Mouse (Mus musculus) cerebellum, postnatal 14 days (tissue): ENCODE results near the gene Grm8.

Experiments
- DNase-seq, 2 experiments: peaks; one replicate each; pipeline ENCODE4 v3.0.0; 2021; ENCODE audit warnings: mixed read lengths in 2 of 2

Grm8 gene

DNA sequence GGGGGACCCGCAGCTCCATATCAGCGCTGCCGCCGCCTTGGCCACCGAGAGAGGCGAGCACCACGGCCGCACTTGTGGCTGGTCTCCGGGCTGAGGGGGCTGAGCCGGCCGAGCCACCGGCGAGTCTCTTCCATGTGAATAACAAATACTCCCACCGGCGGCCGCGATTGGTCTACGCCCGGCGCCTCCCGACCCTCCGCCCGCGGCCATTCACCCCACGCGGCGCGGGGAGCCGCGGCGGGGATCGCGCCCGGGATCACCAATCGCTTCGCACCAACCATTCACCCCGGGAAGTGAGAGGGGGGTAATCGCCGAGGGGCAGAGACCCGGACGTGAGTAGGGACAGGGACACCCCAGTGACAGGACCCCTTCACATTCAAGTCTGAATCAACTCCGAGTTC, at the start of gene Grm8:
Gene Grm8 (minus strand): TSS at position 178 of the 401 bp plus-strand sequence.
- DNase-seq: peak; percentile 42 to 44

DNA sequence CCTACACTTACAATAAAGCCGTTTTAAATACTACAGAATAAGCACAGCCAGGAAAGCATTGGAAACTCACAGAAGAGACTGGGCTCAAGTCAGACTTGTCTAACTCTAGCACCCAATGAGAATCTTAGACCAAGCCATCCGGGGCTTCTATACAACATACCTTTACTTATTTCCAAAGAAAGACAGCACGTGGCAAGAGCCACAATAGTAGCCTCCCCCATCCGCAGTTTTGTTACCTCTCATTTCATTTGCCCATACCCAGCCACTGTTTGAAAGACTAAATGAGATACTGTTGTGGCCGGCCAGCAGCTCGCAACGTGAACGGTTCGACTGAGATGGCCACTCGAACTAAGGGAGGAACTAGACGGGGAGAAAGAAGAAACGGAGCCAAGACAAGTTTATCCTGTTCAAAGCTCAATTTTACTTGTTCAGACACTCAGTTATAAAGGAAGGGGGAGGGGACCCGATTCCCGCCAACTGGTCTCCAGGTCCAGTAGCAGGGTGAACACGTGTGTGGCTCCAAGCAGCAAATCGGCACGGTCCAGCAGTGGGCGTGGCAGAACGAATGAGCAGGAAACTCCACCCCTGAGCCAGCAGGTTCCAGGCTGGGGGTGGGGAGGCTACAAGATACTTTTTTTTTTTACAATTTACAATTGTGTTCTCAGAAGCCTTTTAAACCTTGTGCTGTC, 35.0 kb upstream of the Grm8 start:
- no peak for DNase-seq

DNA sequence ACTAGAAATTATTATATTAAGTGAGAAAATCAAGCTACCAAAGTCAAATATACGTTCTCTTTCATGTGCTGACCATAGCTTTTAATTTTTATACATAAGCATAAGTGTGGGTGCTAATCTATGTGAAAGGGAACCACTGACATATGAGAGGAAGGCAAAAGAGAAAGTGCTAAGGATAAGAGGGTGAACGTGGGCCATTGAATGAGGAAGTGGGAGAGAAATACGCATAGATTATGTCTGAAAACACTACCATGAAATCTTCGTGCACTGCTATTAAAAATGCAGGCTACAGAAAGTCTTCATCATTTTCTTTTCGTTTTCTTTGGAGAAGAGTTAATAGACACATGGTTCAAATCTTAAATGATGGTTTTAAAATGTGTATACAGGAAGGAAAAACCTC, 25.4 kb upstream of the Grm8 start:
- no peak for DNase-seq

DNA sequence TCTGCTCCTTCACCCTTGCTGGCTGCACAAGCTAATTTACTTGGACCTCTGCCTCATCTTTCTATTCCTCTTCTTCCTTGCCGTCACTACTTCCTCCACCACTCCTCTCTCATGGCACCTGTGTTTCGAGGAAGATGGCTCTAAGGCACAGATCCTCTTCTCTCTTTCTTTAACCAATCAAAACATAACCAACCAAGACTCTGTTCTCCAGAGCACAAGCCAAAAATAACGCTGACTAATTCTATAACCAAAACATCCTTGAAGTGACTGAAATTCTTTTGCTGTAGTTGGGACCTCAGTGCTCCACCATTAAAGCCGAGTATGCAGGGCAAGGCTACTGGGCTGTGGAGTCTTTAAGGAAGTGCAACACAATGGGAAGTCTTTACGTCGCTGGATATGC, 11.5 kb upstream of the Grm8 start:
- DNase-seq: no peak

DNA sequence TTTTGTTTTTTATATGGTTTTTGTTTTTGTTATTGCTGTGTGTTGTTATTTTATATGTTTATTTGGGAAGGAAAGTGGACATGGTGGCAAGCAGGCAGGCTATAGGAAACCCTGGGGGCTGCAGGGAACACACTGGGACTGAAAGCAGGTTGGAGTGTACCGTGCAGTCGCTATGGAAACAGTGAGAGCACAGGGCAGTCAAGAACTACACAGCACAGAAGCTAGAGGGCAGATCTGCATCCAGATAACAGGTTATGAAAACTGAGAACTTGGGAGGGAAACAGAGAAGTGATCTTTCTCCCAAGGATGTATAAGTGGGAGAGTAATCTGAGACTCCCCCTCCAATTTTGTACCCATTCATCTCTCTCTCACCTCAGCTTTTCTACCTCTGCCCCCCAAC, 7.4 kb upstream of the Grm8 start:
- DNase-seq: peak in 1 of 2 experiments; percentile 8

DNA sequence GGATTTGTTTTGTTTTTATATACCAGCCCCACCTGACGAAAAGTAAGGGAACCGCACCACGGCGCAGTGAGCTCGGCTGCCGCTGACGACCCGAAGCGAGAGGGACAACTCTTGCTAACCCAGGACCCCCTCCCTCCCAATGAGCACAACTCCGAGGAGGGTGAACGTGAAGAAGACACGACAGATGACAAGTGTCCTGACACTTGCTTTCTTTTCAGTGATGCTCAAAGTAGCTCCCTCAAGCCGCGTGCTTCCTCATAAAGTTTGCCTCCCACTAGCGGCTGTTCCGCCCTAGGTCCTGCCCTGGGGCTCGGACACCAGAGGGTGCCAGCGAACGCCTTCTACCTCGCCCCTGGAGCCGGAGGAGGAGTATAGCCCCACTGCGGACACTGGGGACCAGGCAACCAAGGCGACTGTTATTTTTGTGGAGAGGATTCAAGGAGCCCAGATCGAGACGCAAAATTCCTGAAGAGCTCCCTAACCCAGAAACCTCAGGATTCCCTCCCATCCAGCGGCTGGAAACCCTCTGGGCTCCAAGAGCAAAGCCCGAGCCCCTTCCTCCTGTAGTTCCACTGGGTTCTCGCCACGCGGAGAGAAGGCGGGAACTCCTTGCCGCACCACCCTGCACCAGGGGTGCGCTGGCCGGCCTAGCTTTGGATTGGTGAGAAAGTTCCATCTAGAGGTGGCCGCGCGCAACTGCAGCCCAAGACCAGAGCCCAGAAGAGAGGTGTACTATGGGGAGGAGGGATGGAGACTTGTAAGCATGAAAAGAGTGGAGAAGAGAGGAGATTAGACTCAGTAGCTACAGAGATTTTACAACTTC, 644 bp upstream of the Grm8 start:
- DNase-seq: peak; percentile 90 to 91

DNA sequence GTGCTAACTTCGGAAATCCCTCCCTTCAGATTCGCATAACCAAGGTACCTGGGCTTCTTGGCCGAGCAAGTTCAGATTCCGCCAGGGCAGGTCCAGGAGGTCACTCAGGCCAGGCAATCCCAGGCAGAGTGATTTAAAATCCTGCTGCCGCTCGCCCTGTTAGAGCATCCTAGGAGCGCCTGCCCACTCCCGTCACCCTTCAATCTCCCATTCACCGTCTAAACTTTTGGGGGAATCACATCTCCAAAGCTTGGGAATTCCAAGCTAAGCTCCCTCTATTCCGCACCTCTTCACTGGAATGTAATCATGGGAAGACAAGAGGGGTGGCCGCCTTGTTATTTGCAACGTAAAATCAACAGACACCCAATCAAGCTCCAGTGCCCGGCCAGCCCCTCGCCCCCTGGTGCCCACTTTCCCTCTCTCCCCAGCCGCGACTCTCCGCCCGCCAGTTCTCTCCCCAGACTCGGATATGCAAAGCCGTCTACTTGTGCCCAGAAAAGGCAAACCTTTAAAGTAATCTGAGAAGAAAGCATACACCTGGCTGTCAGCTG, 652 bp downstream of the Grm8 start:
- DNase-seq: peak; percentile 18 to 30

DNA sequence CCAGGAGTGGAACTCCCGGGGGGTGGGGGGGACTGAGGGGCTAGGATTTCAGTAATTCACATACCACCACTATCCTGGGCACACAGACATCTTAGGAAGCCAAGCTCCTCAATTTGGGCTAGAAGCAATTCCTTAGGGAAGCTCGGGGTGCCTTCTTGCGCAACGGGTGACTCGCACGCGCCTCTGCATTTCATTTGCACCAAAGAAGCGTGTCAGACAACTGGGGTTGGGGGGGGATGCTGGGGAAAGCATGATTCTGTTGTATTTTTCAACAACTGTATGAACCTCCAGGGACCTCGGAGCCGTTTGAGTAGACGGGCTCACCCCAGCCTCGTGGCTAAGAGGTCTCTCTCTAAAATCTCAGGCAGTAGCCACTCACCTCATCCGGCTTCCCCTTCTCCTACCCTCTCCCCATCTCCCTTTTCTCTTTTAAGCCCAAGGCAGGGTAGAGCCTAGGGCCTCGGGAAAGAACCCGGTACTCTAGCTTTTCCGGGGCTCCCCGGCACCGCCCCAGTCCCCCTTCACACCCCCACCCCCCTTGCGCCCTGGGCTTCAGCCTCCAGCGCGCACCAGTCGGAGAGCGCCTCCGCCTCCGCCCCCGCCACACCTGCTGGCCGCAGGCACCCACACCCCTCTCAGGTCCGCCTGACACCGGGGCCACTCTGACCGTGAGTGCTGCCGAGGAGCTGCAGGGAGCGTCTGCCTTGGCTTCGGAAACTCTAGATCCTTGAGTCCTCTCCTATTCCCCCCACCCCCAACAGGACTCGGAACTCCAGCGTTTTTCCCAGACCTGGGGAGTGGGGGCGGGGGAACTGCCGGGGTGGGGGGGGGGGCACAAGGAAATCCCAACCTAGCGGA, 1.5 kb downstream of the Grm8 start:
- peak in 1 of 2 experiments; percentile 15 for DNase-seq

DNA sequence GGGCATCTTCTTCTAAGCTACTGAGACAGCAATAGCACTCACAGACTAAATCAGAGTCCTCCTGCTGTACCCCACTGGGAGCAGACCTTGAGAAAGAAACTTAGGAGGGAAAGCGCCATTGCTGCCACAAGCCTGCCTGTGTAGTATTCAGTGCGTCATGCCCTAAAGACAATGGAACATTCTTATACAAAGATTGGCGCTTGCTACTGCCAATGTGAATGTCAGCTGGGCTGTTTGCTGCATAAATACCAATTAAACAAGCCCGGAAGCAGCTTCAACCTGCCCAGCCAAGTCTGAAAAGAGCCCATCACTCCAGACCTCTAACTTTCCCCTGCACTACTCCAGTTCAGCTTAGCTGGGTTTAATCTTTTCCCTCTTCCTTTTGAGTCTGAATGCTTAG, 2.9 kb downstream of the Grm8 start:
- DNase-seq: no peak

DNA sequence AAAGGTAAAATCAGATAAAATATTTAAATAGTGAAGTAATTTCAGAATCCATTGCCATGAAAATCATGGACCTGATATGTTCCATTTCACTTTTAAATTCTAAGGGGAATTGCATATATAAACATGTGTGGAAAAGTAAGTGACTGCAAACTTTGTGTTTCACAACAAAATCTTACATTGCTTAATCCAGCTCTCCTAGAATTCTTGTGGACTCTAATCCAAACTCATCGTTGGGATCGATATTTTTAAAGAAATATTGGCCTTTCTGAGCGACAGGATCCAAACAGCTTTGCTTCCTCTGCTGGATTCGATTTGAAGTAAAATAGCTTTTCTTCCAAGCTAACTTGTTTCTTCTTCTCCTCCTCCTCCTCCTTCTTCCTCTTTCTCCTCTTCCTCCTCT, 6.1 kb downstream of the Grm8 start:
- no peak for DNase-seq

DNA sequence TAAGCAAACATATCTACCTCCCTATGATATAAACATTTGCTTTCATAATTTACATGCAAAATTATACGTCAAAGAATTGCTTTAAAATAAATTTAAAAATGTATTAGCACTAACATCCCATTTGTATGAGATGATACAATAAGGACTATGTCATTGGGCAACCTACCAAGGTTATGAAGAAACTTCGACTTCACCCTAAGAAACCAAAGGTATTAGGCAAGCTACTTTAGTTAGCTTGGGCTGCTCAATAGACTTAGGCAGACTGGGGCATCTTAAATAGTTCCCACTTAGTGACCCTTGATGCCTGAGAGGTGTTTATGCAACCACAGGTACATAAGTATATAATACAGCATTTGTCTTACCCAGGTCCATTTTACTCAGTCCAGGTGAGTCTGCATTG, 19.5 kb downstream of the Grm8 start:
- DNase-seq: no peak

DNA sequence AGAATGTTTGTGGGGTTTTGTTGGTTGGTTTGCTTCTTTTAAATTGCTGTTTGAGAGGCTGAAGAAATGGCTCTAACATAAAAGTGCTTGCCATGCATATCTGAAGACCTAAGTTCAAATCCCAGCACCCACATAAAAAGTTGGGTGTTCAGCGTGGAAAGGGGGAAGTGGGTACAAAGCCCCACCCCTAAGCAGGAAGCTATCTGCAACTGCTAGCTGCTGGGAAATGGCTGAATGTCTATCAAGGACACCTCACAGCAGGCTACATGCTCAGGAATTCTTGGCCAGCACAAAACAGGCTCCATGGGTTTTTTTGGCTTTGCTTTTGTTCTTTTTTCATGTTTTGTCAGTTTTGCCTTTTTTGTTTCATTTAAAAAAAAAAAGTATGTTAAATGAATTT, 20.1 kb downstream of the Grm8 start:
- no peak for DNase-seq

DNA sequence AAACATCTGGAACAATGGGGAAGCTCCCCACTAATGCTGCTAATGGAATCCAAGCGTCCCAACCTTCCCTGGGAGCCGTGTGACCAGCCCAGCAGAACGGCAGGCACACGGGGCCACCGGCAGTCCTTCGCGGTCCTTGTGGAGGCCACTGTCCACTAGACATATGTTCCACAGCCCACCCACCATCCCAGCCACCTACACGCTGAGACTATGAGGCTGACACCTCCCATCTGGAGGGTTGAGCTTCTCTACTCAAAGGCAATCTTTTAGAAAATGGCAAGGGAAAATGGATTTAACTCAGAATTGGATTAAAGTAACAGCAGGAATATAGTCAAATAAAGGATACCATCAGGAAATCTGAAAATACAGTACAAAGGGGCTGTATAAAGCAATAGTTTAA, 23.4 kb downstream of the Grm8 start:
- DNase-seq: no peak

DNA sequence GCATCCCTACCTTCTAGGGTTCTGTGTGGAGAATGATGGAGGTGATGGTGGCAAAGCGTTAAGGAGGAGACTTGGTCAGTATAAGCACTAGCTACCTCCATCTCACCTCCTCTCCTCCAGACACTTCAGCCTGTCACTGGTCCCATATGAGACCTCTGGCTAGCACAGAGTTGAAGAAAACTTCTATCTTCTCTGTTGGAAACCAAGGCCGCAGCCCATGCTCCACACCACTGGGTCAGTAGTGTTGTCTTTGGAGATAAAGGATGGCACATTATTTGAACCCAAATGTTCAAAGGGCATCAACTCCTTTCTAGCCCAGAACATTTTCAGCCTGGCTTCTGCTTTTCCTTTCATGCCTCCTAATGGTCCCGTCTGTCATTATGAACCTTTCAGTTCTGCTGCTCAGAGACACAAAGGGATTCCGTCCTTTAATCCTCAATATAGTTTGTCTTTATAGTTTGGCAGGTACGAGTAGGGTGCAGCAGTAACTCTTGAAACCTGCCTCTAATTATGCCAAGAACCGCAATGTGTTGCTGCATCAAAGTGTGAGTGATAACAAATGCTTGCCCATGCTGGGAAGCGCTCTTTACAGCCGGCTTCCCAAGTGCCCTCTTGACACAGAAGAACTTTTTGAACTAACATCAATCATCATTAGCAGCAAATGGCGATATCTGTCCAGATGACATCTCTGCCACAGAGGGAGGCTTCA, 32.2 kb downstream of the Grm8 start:
- no peak for DNase-seq

DNA sequence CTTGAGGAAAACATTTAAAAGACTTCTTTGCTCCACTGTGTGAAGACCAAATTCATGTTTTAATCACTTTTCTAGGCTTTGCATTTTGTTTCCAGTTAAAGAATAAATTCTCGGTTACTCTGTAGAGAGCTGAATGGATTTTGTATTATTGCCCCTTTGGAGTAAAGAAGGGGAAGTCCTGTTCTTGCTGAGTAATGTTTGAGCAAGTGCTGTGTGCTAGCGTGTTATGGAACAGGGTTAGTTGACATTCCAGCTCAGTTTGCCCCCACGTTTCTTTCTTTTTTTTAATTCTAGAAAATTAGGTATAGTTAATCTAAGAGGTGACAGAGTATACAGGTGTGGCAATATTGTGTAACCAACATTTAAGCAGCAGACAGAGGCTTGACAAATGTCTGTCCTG, 35.0 kb downstream of the Grm8 start:
- DNase-seq: no peak

DNA sequence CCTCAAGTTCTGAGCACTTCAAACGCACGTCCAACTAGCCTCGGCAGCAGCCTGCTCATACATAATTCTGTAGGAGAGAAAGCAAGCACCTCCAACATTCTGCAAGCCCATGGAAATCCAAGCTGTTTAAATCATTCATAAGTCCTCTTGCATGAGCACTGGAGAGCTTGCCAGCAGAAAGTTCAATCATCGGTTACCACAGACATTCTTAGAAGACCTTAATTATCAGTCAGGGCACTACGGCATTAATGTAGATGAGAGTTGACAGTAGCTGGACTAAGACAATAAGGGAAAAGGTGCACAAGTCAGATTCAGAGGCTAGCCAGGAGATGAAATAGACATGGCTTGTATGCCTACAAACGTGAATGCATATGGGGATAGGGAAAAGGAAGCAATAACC, 42.5 kb downstream of the Grm8 start:
- no peak for DNase-seq

DNA sequence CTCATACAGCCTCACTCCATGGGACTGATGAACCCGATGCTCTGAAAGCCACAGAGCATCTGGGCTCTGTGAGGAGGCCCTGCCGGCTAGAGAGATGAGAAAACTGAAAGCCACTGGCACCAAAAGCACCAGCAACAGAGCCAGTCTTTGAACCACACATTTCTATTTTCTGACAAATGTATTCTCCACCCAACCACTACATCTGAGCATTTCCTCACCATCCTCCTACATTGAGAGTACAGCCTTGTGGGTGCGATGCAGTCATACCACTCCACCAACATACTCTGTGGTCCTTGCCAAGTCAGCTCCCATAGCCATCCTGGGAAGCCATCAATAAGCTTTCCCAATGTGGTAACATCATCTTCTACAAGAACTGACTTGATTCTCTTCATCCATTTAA, 43.1 kb downstream of the Grm8 start:
- DNase-seq: no peak

DNA sequence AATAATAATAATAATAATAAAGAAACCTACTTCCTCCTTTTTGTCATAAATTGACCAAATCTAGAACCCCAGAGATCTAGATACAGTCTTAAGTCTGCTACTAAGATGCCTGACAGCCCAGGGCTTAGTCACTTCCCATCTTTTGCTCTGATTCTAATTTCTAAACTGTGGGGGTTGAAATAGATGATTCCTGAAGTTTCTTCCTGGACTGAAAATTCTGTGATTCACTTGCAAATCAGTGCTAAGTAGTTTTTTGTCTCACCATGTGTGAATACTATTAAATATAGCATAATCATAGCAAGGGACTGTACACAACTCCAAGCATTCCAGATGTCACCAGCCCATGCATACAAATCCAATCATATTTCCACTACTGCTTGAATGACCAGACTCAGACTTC, 44.0 kb downstream of the Grm8 start:
- DNase-seq: no peak

DNA sequence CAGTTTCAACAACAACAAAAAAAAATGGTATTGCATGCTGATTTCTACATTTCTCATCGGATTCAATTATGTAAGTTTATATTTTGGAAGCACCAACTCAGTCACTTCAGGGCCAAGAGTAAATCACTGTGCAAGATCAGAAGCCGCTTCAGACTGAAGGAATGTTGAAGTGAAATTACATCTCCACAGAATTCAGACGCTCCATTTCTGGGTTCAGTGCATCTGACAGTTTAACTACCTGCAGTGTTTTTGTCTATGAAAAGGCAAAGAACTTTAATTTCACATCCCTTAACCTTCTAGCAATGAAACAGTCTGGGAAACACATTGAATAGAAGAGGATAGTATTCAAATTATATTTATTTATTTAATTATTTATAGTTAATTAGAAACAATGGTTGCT, 59.4 kb downstream of the Grm8 start:
- no peak for DNase-seq

DNA sequence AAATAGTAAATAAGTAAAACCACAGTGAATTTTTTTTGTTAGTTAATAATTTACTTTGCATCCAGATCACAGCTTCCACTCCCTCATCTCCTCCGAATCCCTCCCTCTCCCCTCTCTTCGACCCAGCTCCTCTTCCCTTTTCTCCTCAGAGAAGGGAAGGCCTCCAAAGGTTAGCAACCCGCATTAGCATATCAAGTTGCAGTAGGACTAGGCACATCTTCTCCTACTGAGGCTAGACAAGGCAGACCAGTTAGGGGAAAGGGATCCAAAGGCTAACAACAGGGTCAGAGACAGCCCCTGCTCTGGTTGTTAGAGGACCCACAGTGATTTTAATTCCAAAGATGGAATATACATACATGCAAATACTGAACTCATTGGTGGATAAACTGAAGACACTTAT, 60.5 kb downstream of the Grm8 start:
- no peak for DNase-seq

DNA sequence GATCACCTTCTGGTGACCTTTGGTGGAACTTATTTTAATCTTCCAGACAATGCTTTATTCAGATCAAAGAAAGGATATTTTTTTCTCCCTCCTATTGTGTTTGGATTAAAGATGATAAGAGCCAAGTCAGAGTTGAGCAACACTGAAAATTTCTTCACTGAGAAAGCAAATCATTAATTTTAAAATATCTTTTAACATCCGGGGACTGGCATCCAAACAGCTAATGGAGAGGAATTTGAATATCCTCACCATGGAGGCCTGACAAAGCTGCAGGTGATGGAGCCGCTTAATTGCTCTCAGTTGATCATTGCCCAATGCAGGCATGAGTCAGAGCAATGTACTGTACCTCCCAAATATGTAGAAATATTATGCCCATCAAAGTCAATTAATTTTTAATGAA, 83.0 kb downstream of the Grm8 start:
- no peak for DNase-seq

DNA sequence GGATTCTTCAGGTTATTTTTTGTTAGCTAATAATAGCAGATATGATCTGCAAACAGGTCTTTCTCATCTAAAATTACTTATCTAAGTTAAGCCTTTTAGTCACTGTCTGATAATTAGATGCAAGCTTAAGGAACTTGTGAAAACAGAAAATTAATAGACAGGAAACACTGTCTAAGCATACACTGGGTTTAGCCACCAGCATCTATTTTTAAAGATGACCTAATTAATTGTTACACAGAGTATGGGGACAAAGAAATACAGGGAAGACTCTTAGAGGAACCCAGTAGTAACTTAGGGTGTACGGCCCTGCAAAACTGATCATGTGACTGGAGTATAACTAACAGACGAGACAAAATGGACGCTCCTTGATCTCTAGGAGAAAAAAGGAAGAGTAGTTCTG, 92.6 kb downstream of the Grm8 start:
- DNase-seq: no peak

DNA sequence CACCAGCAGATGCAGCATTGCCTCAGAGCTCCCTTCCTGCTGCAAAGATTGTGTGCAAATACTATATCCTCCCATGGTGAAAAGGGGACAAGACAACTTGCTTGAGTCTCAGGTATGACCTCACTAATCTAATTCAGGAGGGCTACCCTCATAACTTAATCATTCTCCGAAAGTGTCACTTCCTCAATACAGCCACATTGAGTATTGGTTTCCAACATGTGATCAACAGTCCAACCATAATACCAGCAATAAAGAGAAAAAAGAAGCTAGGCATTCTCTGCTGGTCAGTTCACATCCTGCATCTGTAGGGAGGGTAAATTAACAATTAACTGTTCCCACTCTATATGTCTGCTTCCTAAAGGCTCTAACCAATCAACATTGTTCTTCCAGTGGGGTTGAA, 94.2 kb downstream of the Grm8 start:
- no peak for DNase-seq
